Mouse (Mus musculus) liver, postnatal 0 days (tissue): ENCODE results near the gene Hmx1. TPM values are rescaled to one million over a fixed set of nuclear protein-coding genes. Genes with fewer than 3 reads are reported as not detected.

Experiments
- ATAC-seq: fragments of 200-750 bp; cut with Nextera tagmentation; 2 replicates; pipeline ENCODE4 v1.8.0; 2017; ENCODE audit warnings: mild to moderate bottlenecking, moderate library complexity
- DNase-seq: peaks from one replicate; pipeline ENCODE4 v3.0.0-alpha.2; 2016
- H3K27ac ChIP-seq: fragments of 300-500 bp; sonication (generic); 2 replicates; pipeline ENCODE4 v1.5.1; 2014; ENCODE audit warnings: antibody characterized with exemption, moderate library complexity, mild to moderate bottlenecking, low read depth
- H3K27me3 ChIP-seq: fragments of 300-500 bp; sonication (generic); 2 replicates; pipeline ENCODE4 v1.6.1; 2014; ENCODE audit warnings: low read length, control low read depth, mixed read lengths; ENCODE audit not compliant: insufficient read depth
- H3K36me3 ChIP-seq: fragments of 300-500 bp; sonication (generic); replicated peaks from 2 replicates; pipeline ENCODE4 v1.6.1; 2014; ENCODE audit warnings: mild to moderate bottlenecking, control low read depth, low read length, moderate library complexity, mixed read lengths; ENCODE audit not compliant: insufficient read depth
- H3K4me1 ChIP-seq: fragments of 300-500 bp; sonication (generic); 2 replicates; pipeline ENCODE4 v1.6.1; 2014; ENCODE audit warnings: antibody characterized with exemption, mild to moderate bottlenecking, control low read depth; ENCODE audit not compliant: insufficient read depth
- H3K4me2 ChIP-seq: fragments of 300-500 bp; sonication (generic); 2 replicates; pipeline ENCODE4 v1.6.1; 2014; ENCODE audit warnings: low read depth, mild to moderate bottlenecking, low read length, moderate library complexity, mixed read lengths
- H3K4me3 ChIP-seq: fragments of 300-500 bp; sonication (generic); 2 replicates; pipeline ENCODE4 v1.5.1; 2014; ENCODE audit warnings: low read depth, low read length
- H3K9ac ChIP-seq: fragments of 300-500 bp; sonication (generic); replicated peaks from 2 replicates; pipeline ENCODE4 v1.6.1; 2014; ENCODE audit warnings: mild to moderate bottlenecking, moderate library complexity
- H3K9me3 ChIP-seq: fragments of 300-500 bp; sonication (generic); 2 replicates; pipeline ENCODE4 v1.6.1; 2016; ENCODE audit warnings: mild to moderate bottlenecking, control low read depth, low read length, mixed read lengths
- CTCF ChIP-seq: sonication (generic); IDR thresholded peaks from 2 replicates; pipeline ENCODE4 v1.5.1; 2016; ENCODE audit warnings: antibody characterized with exemption, low read depth
- EP300 ChIP-seq: IDR thresholded peaks from 2 replicates; pipeline ENCODE4 v1.6.1; 2016; ENCODE audit warnings: antibody characterized with exemption, low read depth, mild to moderate bottlenecking
- WGBS: fragments of 180-500 bp; shearing (Covaris S2); extraction: QIAGEN DNeasy Blood & Tissue Kit; methylation state at CpG from one replicate; pipeline ENCODE4 v1.1.7; 2014; ENCODE audit not compliant: insufficient replicate concordance; 5-methylcytosine and 5-hydroxymethylcytosine counted together
- polyA plus RNA-seq: library from polyadenylated mRNA; unstranded; fragments of >200 nt; fragmentation: Nextera tagmentation; extraction: Ambion mirVana; gene quantifications from 2 replicates; pipeline ENCODE4 v1.2.1, GENCODE M21; 2015

Gene Hmx1
- polyA plus RNA-seq, 1 experiment from 2014 or later: not detected

DNA sequence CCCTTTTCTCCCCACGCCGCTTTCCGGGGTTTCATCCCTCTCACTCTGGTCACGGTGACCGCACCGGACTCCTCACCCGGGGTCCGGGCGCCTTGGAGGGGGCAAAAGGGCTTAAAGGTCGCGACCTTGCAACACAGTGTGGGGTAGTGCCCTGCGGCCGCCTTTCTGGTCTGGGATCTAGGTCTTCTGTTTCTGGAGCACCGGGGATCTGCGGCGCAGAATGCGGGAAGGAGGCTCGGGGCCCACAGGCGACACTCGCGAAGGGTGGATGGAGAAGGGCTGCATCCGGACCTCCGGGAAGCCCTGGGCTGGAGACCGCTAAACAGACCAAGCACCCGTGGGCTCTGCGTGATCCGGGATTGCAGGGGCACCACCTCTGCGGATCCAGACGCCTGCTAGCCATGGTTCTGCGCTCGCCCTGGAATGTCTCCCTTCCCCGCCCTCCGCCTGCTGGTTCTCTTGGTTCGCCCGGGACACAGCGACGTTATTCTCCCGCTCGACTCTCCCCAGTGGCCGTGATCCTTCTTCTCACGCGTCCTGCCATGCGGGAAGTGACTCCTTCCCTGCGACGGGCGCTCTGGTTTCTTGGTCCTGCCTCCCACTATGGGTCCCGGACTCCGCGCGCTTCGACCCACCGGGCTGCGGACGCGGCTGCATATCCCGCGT lies 8.2 kb downstream of the Hmx1 start:
- no peaks in the 10 kb centered on the region for H3K36me3 ChIP-seq
- TF ChIP-seq CTCF: no peak
- TF ChIP-seq EP300: no peak
- H3K4me2 ChIP-seq: no peak overlapping the region
- no peak overlapping the region for H3K4me3 ChIP-seq
- peaks cover 98% of the 10 kb centered on the region for H3K27me3 ChIP-seq
- no peak overlapping the region for H3K9ac ChIP-seq
- ATAC-seq (no peak), DNase-seq (no peak)
- WGBS: 2% methylated on average over 57 of the region's 57 CpGs
- H3K4me1 ChIP-seq: no peaks in the 10 kb centered on the region; the same call in none of the 2 replicates
- no peaks in the 10 kb centered on the region for H3K9me3 ChIP-seq
- no peak overlapping the region for H3K27ac ChIP-seq

DNA sequence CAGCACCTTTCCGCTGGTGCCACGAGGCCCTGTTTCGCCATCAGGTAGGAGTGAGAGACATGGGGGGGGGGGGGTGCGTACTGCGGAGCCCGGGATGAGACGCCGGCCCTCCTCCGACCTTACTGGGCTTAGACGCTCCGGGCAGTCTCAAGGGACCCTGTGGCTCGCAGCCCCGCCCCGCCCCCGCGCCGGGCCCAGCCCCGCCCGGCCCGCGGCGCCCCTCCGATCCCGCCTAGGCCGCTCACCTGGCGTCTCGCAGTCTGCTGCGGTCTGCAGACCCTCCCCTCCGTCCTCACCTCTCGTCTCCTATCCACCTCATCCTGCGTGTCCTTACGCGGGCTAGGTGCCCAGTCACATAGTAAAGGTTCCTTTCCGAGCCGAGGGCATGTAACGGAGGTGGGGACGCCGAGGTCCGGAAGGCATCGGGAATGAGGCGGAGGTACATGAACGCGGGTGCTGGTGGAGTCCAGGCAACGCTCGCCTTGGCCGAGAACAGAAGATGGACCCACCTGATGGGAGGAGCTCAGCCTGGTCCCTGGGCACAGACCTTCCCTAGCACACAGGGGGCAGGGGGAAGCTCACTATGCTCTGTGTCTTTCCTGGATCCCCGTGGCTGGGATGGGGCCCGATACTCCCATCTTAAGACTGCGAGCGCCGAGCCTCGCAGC lies 8.9 kb downstream of the Hmx1 start:
- WGBS: 3% methylated on average over 30 of the region's 52 CpGs
- no peak overlapping the region for H3K9ac ChIP-seq
- DNase-seq: no peak

DNA sequence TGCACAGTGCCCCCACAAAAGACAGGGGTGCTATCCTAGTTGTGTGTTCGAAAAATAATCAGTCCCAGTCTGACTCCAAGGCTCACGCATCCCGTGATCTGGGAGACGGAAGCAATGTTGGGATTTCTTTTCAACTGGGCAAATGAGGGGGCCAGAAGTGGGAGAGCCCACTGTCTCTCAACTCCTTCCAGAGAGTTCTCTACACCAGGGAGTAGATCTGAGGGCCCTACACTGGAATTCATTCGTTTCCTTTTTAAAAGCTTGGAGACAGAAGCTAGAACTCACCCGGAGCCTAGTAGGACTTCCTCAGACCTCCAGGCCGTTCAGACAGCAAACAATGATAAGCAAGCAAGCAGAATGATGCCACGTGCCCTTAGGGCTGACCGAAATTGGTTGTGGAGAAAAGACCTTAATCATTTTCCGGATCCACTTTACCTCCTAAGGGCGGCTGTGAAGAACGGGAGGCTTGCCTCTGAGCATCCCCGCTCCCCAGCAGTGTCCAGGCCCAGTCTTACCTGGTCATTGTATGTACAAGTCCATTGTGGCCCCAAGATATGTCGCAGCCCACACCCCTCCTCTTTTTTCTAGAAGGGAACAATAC lies 9.5 kb downstream of the Hmx1 start:
- Histone ChIP-seq H3K4me3 (no peak overlapping the region), H3K9me3 (no peaks in the 10 kb centered on the region), H3K4me1 (no peaks in the 10 kb centered on the region; the same call in 1 of the 2 replicates), H3K27me3 (peaks cover 94% of the 10 kb centered on the region), H3K9ac (no peak overlapping the region), H3K36me3 (no peaks in the 10 kb centered on the region), H3K27ac (no peak overlapping the region), H3K4me2 (no peak overlapping the region)
- ATAC-seq (no peak), DNase-seq (no peak)
- TF ChIP-seq CTCF (no peak), EP300 (no peak)
- WGBS: 2% methylated on average over 14 of the region's 14 CpGs

More for the DNA sequence above, 8.9 kb downstream of the Hmx1 start:
- no peak overlapping the region for H3K27ac ChIP-seq
- peaks cover 97% of the 10 kb centered on the region for H3K27me3 ChIP-seq
- H3K36me3 ChIP-seq: no peaks in the 10 kb centered on the region
- H3K9me3 ChIP-seq: no peaks in the 10 kb centered on the region
- H3K4me2 ChIP-seq: no peak overlapping the region
- no peak overlapping the region for H3K4me3 ChIP-seq
- no peaks in the 10 kb centered on the region; the same call in 1 of the 2 replicates for H3K4me1 ChIP-seq
- no peak for TF ChIP-seq CTCF
- TF ChIP-seq EP300: no peak
- ATAC-seq: no peak

DNA sequence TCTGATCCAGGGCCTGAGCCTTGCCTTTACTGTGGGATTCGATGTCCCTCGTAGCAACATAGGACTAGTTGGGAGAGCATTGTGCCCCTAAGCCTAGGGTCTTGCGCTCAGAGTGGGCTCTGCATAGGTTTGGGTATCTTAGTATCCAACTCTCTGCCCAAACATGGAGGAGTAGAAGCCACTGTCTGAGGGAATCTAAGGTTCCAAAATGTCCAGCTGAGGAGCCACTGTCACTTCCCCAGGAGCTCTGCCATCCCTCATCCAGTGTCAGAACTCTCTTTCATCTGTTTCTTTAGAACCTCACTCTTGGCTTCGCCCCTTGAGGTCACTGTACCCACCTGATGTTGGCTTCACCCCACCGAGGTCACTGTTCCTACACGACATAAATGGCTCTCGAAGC lies 10.2 kb downstream of the Hmx1 start:
- 6% methylated on average over 7 of the region's 7 CpGs for WGBS
- Histone ChIP-seq H3K9me3 (no peaks in the 10 kb centered on the region), H3K27me3 (peaks cover 87% of the 10 kb centered on the region), H3K4me2 (no peak overlapping the region), H3K4me1 (no peaks in the 10 kb centered on the region; the same call in 1 of the 2 replicates), H3K27ac (no peak overlapping the region), H3K9ac (no peak overlapping the region), H3K36me3 (no peaks in the 10 kb centered on the region), H3K4me3 (no peak overlapping the region)
- ATAC-seq: no peak
- no peak for DNase-seq
- TF ChIP-seq EP300 (no peak), CTCF (no peak)

DNA sequence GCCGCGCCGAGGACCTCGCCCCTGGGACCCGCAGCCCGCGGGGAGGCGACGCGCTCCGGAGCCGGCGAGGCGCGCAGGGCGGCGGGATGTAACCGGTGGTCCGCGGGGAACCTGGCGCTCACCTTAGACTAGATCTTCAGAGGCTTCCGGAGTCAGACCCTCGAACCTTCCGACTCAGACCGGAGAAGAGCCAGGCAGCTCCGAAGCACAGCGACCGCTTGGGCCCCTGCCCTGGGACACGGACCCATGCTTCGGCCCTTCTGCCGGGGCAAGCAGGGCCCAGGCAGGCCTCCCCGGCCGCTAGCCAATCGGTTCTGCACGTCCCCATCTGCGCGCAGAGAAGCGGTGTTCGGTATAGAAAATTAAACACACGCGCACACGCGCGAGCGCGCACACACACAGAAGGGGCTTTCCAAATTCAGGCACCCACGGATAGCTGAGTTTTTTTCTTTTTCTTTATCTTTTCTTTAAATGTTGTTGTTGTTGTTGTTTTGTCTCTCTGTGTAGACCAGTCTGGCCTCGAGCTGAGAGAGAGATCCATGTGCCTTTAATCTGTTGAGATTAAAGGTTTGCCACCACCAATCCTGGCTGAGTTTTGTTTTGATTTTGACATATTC lies 10.9 kb downstream of the Hmx1 start:
- Histone ChIP-seq H3K27me3 (peaks cover 80% of the 10 kb centered on the region), H3K4me3 (no peak overlapping the region), H3K36me3 (no peaks in the 10 kb centered on the region), H3K9ac (no peak overlapping the region), H3K4me2 (no peak overlapping the region), H3K4me1 (no peaks in the 10 kb centered on the region; the same call in 1 of the 2 replicates), H3K27ac (no peak overlapping the region), H3K9me3 (no peaks in the 10 kb centered on the region)
- DNase-seq (no peak), ATAC-seq (no peak)
- no peak for TF ChIP-seq EP300
- TF ChIP-seq CTCF: no peak
- 2% methylated on average over 45 of the region's 48 CpGs for whole genome bisulfite sequencing

DNA sequence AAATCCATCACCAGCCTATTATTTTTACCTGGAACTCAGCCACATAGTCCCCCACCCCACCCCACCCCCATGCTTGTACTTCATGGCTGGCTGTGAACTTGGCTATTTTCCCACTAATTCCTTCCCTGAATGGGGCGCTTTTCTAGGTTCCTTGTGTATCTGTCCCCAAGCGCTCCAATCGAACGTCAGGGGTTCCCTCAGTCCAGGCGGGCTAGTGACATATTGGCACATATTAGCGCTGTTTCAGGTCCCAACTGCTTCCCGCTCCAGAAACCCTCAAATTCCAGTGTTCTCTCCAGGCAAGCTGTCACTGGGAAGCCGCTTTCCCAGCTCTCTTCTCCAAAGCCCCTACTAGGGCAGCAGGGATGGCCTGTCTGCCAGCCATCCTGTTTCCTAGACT lies 12.3 kb downstream of the Hmx1 start:
- TF ChIP-seq CTCF (no peak), EP300 (no peak)
- Histone ChIP-seq H3K27ac (no peak overlapping the region), H3K27me3 (peaks cover 70% of the 10 kb centered on the region), H3K4me1 (no peaks in the 10 kb centered on the region; the same call in 1 of the 2 replicates), H3K36me3 (no peaks in the 10 kb centered on the region), H3K9ac (no peak overlapping the region), H3K4me2 (no peak overlapping the region), H3K9me3 (no peaks in the 10 kb centered on the region), H3K4me3 (no peak overlapping the region)
- DNase-seq (no peak), ATAC-seq (no peak)
- 4% methylated on average over 8 of the region's 8 CpGs for WGBS
